Mouse (Mus musculus) liver, embryonic 14.5 days (tissue): ENCODE results near the gene Smyd1. TPM values are rescaled to one million over a fixed set of nuclear protein-coding genes. Genes with fewer than 3 reads are reported as not detected.

Experiments used
- ATAC-seq: fragments of 200-750 bp; cut with Nextera tagmentation; 2 replicates; pipeline ENCODE4 v1.8.0; 2017; ENCODE audit warnings: moderate number of reproducible peaks, mild to moderate bottlenecking, moderate library complexity; ENCODE audit not compliant: insufficient read depth
- DNase-seq, 3 experiments: peaks; one replicate each; pipeline ENCODE4 v3.0.0-alpha.2; 2012 to 2013; ENCODE audit warnings: low read depth in 3 of 3, low spot score in 3 of 3
- H3K27ac ChIP-seq: fragments of 300-500 bp; sonication (generic); 2 replicates; pipeline ENCODE4 v1.5.1; 2014; ENCODE audit warnings: moderate library complexity, mild to moderate bottlenecking, control low read depth, inconsistent platforms
- H3K27me3 ChIP-seq: fragments of 300-500 bp; sonication (generic); 2 replicates; pipeline ENCODE4 v1.6.1; 2014; ENCODE audit warnings: mild to moderate bottlenecking, low read length, moderate library complexity; ENCODE audit not compliant: control insufficient read depth, insufficient read depth
- H3K36me3 ChIP-seq: fragments of 300-500 bp; sonication (generic); replicated peaks from 2 replicates; pipeline ENCODE4 v1.6.1; 2014; ENCODE audit warnings: low read depth; ENCODE audit not compliant: control insufficient read depth, insufficient read depth
- H3K4me1 ChIP-seq, 2 experiments: fragments of 200-500 bp in 1 of 2; fragments of 300-500 bp in 1 of 2; sonication (generic) in 1 of 2; replicated peaks; 2 replicates each; pipeline ENCODE4 v1.6.1; 2012 to 2014; ENCODE audit warnings: antibody characterized with exemption in 1 of 2, inconsistent platforms in 1 of 2, low read length in 1 of 2; ENCODE audit not compliant: control insufficient read depth in 2 of 2, insufficient read depth in 2 of 2
- H3K4me2 ChIP-seq: fragments of 300-500 bp; sonication (generic); 2 replicates; pipeline ENCODE4 v1.6.1; 2014; ENCODE audit warnings: low read depth, mild to moderate bottlenecking, control low read depth, moderate library complexity
- H3K4me3 ChIP-seq, 2 experiments: fragments of 200-500 bp in 1 of 2; fragments of 300-500 bp in 1 of 2; sonication (generic) in 1 of 2; 2 replicates each; pipeline ENCODE4 v1.5.1; 2012 to 2014; ENCODE audit warnings: low read depth in 2 of 2, low read length in 2 of 2, mild to moderate bottlenecking in 2 of 2, control low read depth in 1 of 2, inconsistent platforms in 1 of 2, moderate library complexity in 1 of 2; ENCODE audit not compliant: insufficient read depth in 1 of 2
- H3K9ac ChIP-seq: fragments of 300-500 bp; sonication (generic); replicated peaks from 2 replicates; pipeline ENCODE4 v1.6.1; 2014; ENCODE audit warnings: mild to moderate bottlenecking, control low read depth, moderate library complexity
- H3K9me3 ChIP-seq: fragments of 300-500 bp; sonication (generic); 2 replicates; pipeline ENCODE4 v1.6.1; 2016; ENCODE audit warnings: low read length, mixed read lengths; ENCODE audit not compliant: control insufficient read depth
- CTCF ChIP-seq: IDR thresholded peaks from 2 replicates; pipeline ENCODE4 v1.5.1; 2016; ENCODE audit warnings: antibody characterized with exemption, low read depth, control low read depth
- EP300 ChIP-seq: IDR thresholded peaks from 2 replicates; pipeline ENCODE4 v1.6.1; 2016; ENCODE audit warnings: antibody characterized with exemption, low read depth
- WGBS: fragments of 180-500 bp; shearing (Covaris S2); extraction: QIAGEN DNeasy Blood & Tissue Kit; methylation state at CpG from one replicate; pipeline ENCODE4 v1.1.7; 2014; ENCODE audit not compliant: insufficient replicate concordance; 5-methylcytosine and 5-hydroxymethylcytosine counted together
- polyA plus RNA-seq, 2 experiments: library from polyadenylated mRNA; depleted of rRNA in 1 of 2; stranded (reverse) in 1 of 2; unstranded in 1 of 2; fragments of >200 nt; fragmentation: Nextera tagmentation in 1 of 2; extraction: Ambion mirVana in 1 of 2; gene quantifications; 2 replicates each; pipeline versions ENCODE4 v1.2.1 to v1.2.3; 2012 to 2014

The Smyd1 gene
- polyA plus RNA-seq, 2 experiments = 0.08 to 0.11 TPM

- Histone ChIP-seq H3K27ac (no peak overlapping the region), H3K9me3 (no peaks in the 10 kb centered on the region), H3K9ac (no peak overlapping the region), H3K4me1 (peaks cover 0 to 2% of the 10 kb centered on the region in 2 experiments; a peak in 1 of 4 replicates), H3K4me2 (no peak overlapping the region), H3K4me3 (no peak overlapping the region), H3K36me3 (no peaks in the 10 kb centered on the region), H3K27me3 (no peaks in the 10 kb centered on the region)
- TF ChIP-seq EP300 (no peak), CTCF (no peak)
- ATAC-seq = no peak
- no peak for DNase-seq
- 71% methylated on average over 8 of the region's 8 CpGs for WGBS
Observed at GRCm38 (mm10) chr6:71204166-71204565, 117.9 kb downstream of the Smyd1 start.

GRCm38 (mm10) chr6:71203674-71204073, 118.4 kb downstream of the Smyd1 start:
- DNase-seq (no peak), ATAC-seq (no peak)

GRCm38 (mm10) chr6:71201925-71202324, 120.1 kb downstream of the Smyd1 start:
- no peak overlapping the region for H3K9ac ChIP-seq
- H3K4me3 ChIP-seq = no peak overlapping the region
- H3K9me3 ChIP-seq = no peaks in the 10 kb centered on the region
- peaks cover 0 to 7% of the 10 kb centered on the region in 2 experiments; a peak in 1 of 4 replicates for H3K4me1 ChIP-seq
- no peaks in the 10 kb centered on the region for H3K36me3 ChIP-seq
- ATAC-seq (no peak), DNase-seq (no peak)
- TF ChIP-seq CTCF (no peak), EP300 (no peak)
- H3K27me3 ChIP-seq = no peaks in the 10 kb centered on the region
- no peak overlapping the region for H3K27ac ChIP-seq
- 57% methylated on average over 5 of the region's 5 CpGs for WGBS
- H3K4me2 ChIP-seq = peak overlapping the region; percentile 39; the same call in 1 of the 2 replicates

More at GRCm38 (mm10) chr6:71203674-71204073, 118.4 kb downstream of the Smyd1 start:
- Histone ChIP-seq H3K9ac (no peak overlapping the region), H3K27me3 (no peaks in the 10 kb centered on the region), H3K9me3 (no peaks in the 10 kb centered on the region), H3K36me3 (no peaks in the 10 kb centered on the region), H3K4me2 (no peak overlapping the region), H3K4me1 (peaks cover 0 to 2% of the 10 kb centered on the region in 2 experiments; a peak in 1 of 4 replicates), H3K27ac (no peak overlapping the region), H3K4me3 (no peak overlapping the region)
- 57% methylated on average over 5 of the region's 5 CpGs for WGBS
- TF ChIP-seq CTCF (no peak), EP300 (no peak)

- peak within 1 kb of the TSS; percentile 39 for H3K4me2 ChIP-seq
- WGBS = 47% methylated on average over 4 of the region's 4 CpGs
- no peak within 1 kb of the TSS for H3K27ac ChIP-seq
- DNase-seq (peak; percentile 3 to 23 (median 9)), ATAC-seq (peak; percentile 52; the same call in 1 of the 2 replicates)
- TF ChIP-seq CTCF (no peak), EP300 (no peak)
- H3K4me3 ChIP-seq = peak within 1 kb of the TSS; percentile 6 to 19; a peak in 3 of 4 replicates
- H3K9ac ChIP-seq = no peak within 1 kb of the TSS
- H3K4me1 ChIP-seq = peaks cover 0 to 12% of the 10 kb centered on the region in 2 experiments; a peak in 2 of 4 replicates
- H3K27me3 ChIP-seq = no peaks in the 10 kb centered on the region
- no peaks in the 10 kb centered on the region for H3K9me3 ChIP-seq
- H3K36me3 ChIP-seq = no peaks in the 10 kb centered on the region
Observed at GRCm38 (mm10) chr6:71199612-71200011, 122.4 kb downstream of the Smyd1 start, which contains the start of gene Fabp1. Gene Fabp1, plus strand, starts transcription at chr6:71199827.

GRCm38 (mm10) chr6:71197636-71198535, 124.1 kb downstream of the Smyd1 start:
- no peak overlapping the region for H3K9ac ChIP-seq
- 40% methylated on average over 13 of the region's 13 CpGs for WGBS

More at GRCm38 (mm10) chr6:71197636-71198535, 124.1 kb downstream of the Smyd1 start:
- Histone ChIP-seq H3K27ac (no peak overlapping the region), H3K4me1 (peaks cover 0 to 12% of the 10 kb centered on the region in 2 experiments; a peak in 2 of 4 replicates), H3K36me3 (no peaks in the 10 kb centered on the region), H3K4me2 (no peak overlapping the region), H3K27me3 (no peaks in the 10 kb centered on the region), H3K9me3 (no peaks in the 10 kb centered on the region), H3K4me3 (no peak overlapping the region)
- ATAC-seq (no peak), DNase-seq (no peak)
- TF ChIP-seq EP300 (no peak), CTCF (no peak)
